In the genomic region with DNA sequence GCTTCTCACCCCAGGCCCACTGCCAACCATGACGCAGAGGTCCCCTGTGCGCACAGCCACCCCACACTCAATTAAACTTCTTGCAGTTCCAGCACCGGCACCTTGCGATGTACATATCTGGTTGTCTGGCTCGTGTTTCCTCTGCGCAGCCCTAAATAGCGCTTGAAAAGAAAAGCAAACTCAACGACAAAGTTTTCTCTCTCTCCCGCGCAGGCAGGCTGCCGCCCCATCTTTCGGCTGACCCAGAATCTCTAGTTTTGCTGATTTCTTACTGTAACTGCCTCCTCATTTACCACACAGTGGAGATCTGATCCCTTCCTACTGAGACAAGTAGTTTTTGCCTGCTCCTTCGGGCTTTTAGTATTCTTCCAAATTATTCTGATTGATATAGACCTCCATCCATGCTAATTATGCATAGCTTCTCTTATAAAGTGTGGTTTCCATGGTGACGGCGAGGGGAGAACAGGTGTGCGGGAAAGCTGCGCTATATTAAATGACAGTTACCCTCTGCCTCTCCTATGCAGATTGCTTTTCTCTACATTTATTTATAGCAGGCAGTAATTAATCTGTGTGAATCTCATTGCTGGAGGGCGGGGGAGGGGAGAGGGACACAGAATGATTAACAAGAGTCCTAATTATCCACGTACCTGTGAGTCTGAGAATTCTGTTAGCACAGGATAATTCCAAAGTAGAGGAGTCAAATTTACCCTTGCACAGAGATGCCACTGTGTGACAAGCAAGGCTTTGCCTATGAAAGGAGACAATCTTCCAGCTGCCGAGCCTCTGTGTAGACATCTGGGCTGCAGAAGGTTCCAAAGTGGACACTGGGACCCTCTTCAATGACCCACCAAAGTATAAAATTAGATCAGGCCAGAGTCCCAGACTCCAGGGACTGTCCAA, we compare ENCODE assay signal across 13 mouse cellular contexts.
DNase-seq lines count a peak whose midpoint lies in the region; ATAC-seq and TF ChIP-seq lines count a peak whose summit lies in the region.
"Had no signal": no experiment of that assay in that cellular context is flagged by ENCODE, and none has a peak within 500 bp of the region (broad histone marks: within the 10 kb centered on the region; RNA-seq: fewer than 3 reads in every experiment).

No protein-coding gene starts in this region.

- H3K9me3 ChIP-seq in embryonic facial prominence, embryonic 14.5 days (ENCODE audit: control insufficient read depth, low read length), result no peaks in the 10 kb centered on the region
- no peaks in the 10 kb centered on the region for H3K9me3 ChIP-seq in embryonic facial prominence, embryonic 10.5 days
- no peaks in the 10 kb centered on the region for H3K9me3 ChIP-seq in midbrain, embryonic 16.5 days (replicated peaks; ENCODE audit: control insufficient read depth, low read length, poor library complexity, severe bottlenecking)
- no peaks in the 10 kb centered on the region for H3K9me3 ChIP-seq in intestine, postnatal 0 days (ENCODE audit: control insufficient read depth)
- H3K9me3 ChIP-seq: intestine, embryonic 15.5 days had no signal

- H3K27me3 ChIP-seq in embryonic facial prominence, embryonic 14.5 days (replicated peaks; ENCODE audit: control insufficient read depth, insufficient read depth, low read length), result no peaks in the 10 kb centered on the region
- no peaks in the 10 kb centered on the region for H3K27me3 ChIP-seq in embryonic facial prominence, embryonic 10.5 days (replicated peaks; ENCODE audit: low read depth, poor library complexity, severe bottlenecking)
- no peaks in the 10 kb centered on the region for H3K27me3 ChIP-seq in midbrain, embryonic 16.5 days (ENCODE audit: control insufficient read depth, insufficient read depth, low read depth, low read length)
- H3K27me3 ChIP-seq in intestine, postnatal 0 days (replicated peaks; ENCODE audit: control insufficient read depth, insufficient read depth, low read length), result no peaks in the 10 kb centered on the region
- H3K27me3 ChIP-seq: intestine, embryonic 15.5 days had no signal

- H3K4me2 ChIP-seq in embryonic facial prominence, embryonic 14.5 days (ENCODE audit: low read depth, low read length), result no peak overlapping the region
- peak overlapping the region; percentile 12; the same call in 1 of the 2 replicates for H3K4me2 ChIP-seq in midbrain, embryonic 16.5 days (ENCODE audit: low read length)
- H3K4me2 ChIP-seq in intestine, postnatal 0 days (replicated peaks; ENCODE audit: low read depth), result no peak overlapping the region
- H3K4me2 ChIP-seq: intestine, embryonic 15.5 days had no signal

- H3K36me3 ChIP-seq in embryonic facial prominence, embryonic 14.5 days (ENCODE audit: control insufficient read depth, insufficient read depth, low read length), result no peaks in the 10 kb centered on the region
- H3K36me3 ChIP-seq in embryonic facial prominence, embryonic 10.5 days (replicated peaks), result no peaks in the 10 kb centered on the region
- no peaks in the 10 kb centered on the region for H3K36me3 ChIP-seq in midbrain, embryonic 16.5 days (ENCODE audit: control insufficient read depth, insufficient read depth, low read length)
- no peaks in the 10 kb centered on the region for H3K36me3 ChIP-seq in intestine, postnatal 0 days (ENCODE audit: control insufficient read depth, insufficient read depth)
- H3K36me3 ChIP-seq: intestine, embryonic 15.5 days had no signal

- H3K27ac ChIP-seq in embryonic facial prominence, embryonic 14.5 days (replicated peaks; ENCODE audit: low read depth, low read length), result no peak overlapping the region
- no peak overlapping the region for H3K27ac ChIP-seq in embryonic facial prominence, embryonic 10.5 days (replicated peaks)
- H3K27ac ChIP-seq in layer of hippocampus, adult 2 months, result peak overlapping the region; percentile 83
- peak overlapping the region; percentile 83 for H3K27ac ChIP-seq in midbrain, embryonic 16.5 days (ENCODE audit: low read length)
- no peak overlapping the region for H3K27ac ChIP-seq in intestine, postnatal 0 days (ENCODE audit: low read depth, low read length)
- H3K27ac ChIP-seq: intestine, embryonic 15.5 days had no signal

- no peak overlapping the region for H3K9ac ChIP-seq in embryonic facial prominence, embryonic 14.5 days (ENCODE audit: low read depth, low read length)
- no peak overlapping the region for H3K9ac ChIP-seq in midbrain, embryonic 16.5 days (ENCODE audit: low read depth, low read length)
- H3K9ac ChIP-seq in intestine, postnatal 0 days (ENCODE audit: low read depth, low read length), result no peak overlapping the region
- H3K9ac ChIP-seq: intestine, embryonic 15.5 days had no signal

- DNase-seq in embryonic facial prominence, embryonic 14.5 days (ENCODE audit: low spot score), result peak; percentile 15
- no peak for DNase-seq in embryonic facial prominence, embryonic 10.5 days (ENCODE audit: low spot score)
- DNase-seq in brain, adult 2 months (ENCODE audit: low read depth, low spot score), result peak; percentile 88
- peak; percentile 69 to 75 for DNase-seq in layer of hippocampus, adult 2 months (ENCODE audit: low spot score in 2 of 2)
- DNase-seq in urinary bladder, postnatal 14 days (ENCODE audit: low spot score), result no peak
- no peak for DNase-seq in urinary bladder, adult 2 months (ENCODE audit: low spot score)
- DNase-seq: adrenal gland, postnatal 10 days; cerebellum, adult 8-10 months; lung, adult 18-20 months had no signal

- no peak for TF ChIP-seq CTCF in layer of hippocampus, adult 2 months (conservative IDR thresholded peaks at IDR 0.05)
- TF ChIP-seq CTCF in intestine, postnatal 0 days (IDR thresholded peaks at IDR 0.05; ENCODE audit: low read depth), result no peak

- WGBS in embryonic facial prominence, embryonic 14.5 days, result 75% methylated on average over 20 of the region's 20 CpGs
- 87% methylated on average over 20 of the region's 20 CpGs for WGBS in embryonic facial prominence, embryonic 10.5 days
- 63% methylated on average over 20 of the region's 20 CpGs for WGBS in midbrain, embryonic 16.5 days
- 87% methylated on average over 20 of the region's 20 CpGs for WGBS in intestine, postnatal 0 days

- no peak; the same call in 1 of the 2 replicates for ATAC-seq in embryonic facial prominence, embryonic 14.5 days (ENCODE audit: low read depth)
- peak; percentile 91 for ATAC-seq in midbrain, embryonic 16.5 days
- ATAC-seq in intestine, postnatal 0 days, result no peak
- ATAC-seq: intestine, embryonic 15.5 days had no signal

- no peak overlapping the region for H3K4me3 ChIP-seq in embryonic facial prominence, embryonic 14.5 days (ENCODE audit: low read depth, low read length)
- no peak overlapping the region for H3K4me3 ChIP-seq in embryonic facial prominence, embryonic 10.5 days
- peak overlapping the region; percentile 46 for H3K4me3 ChIP-seq in layer of hippocampus, adult 2 months
- H3K4me3 ChIP-seq in midbrain, embryonic 16.5 days (ENCODE audit: low read depth, low read length), result no peak overlapping the region
- H3K4me3 ChIP-seq in intestine, postnatal 0 days (ENCODE audit: low read depth, low read length), result no peak overlapping the region
- H3K4me3 ChIP-seq: erythroblast, embryonic 14.5 days; intestine, embryonic 15.5 days had no signal

- H3K4me1 ChIP-seq in embryonic facial prominence, embryonic 14.5 days (ENCODE audit: control insufficient read depth, insufficient read depth, low read length), result no peaks in the 10 kb centered on the region
- no peaks in the 10 kb centered on the region for H3K4me1 ChIP-seq in embryonic facial prominence, embryonic 10.5 days
- H3K4me1 ChIP-seq in midbrain, embryonic 16.5 days (ENCODE audit: control insufficient read depth, insufficient read depth, low read length), result peaks cover 30% of the 10 kb centered on the region
- no peaks in the 10 kb centered on the region for H3K4me1 ChIP-seq in intestine, postnatal 0 days (replicated peaks; ENCODE audit: control insufficient read depth, insufficient read depth, low read length)
- H3K4me1 ChIP-seq: intestine, embryonic 15.5 days had no signal

Comparison
In these comparisons a context has a peak if more than half of its experiments do, and no peak if none do; other contexts are left out.
1. DNase-seq: peak in embryonic facial prominence, embryonic 14.5 days (single experiment), brain, adult 2 months (single experiment) and layer of hippocampus, adult 2 months (2 of 2); none in embryonic facial prominence, embryonic 10.5 days (single experiment), urinary bladder, postnatal 14 days (single experiment) and urinary bladder, adult 2 months (single experiment).
2. H3K27ac ChIP-seq: peak in layer of hippocampus, adult 2 months (single experiment) and midbrain, embryonic 16.5 days (single experiment); none in embryonic facial prominence, embryonic 14.5 days (single experiment), embryonic facial prominence, embryonic 10.5 days (single experiment) and intestine, postnatal 0 days (single experiment).